Mouse (Mus musculus) cerebellum, adult 2 months (tissue): ENCODE results near the gene Spink2.

Experiments
- CTCF ChIP-seq: fragments of 200-500 bp; IDR thresholded peaks from 2 replicates; pipeline ENCODE4 v1.5.1; 2011; ENCODE audit warnings: low read depth, mild to moderate bottlenecking, control low read depth, low read length, moderate library complexity, borderline replicate concordance; ENCODE audit not compliant: insufficient read depth
- POLR2A ChIP-seq: fragments of 200-500 bp; IDR thresholded peaks from 2 replicates; pipeline ENCODE4 v1.6.1; 2011; ENCODE audit warnings: low read length, control low read depth, borderline replicate concordance; ENCODE audit not compliant: insufficient read depth

GRCm38 (mm10) chr5:77191106-77191505 lies 20.2 kb downstream of the Spink2 start:
- TF ChIP-seq POLR2A (no peak), CTCF (no peak)
